Mouse (Mus musculus) liver, embryonic 15.5 days (tissue): ENCODE results near the gene Rexo4. TPM values are rescaled to one million over a fixed set of nuclear protein-coding genes. Genes with fewer than 3 reads are reported as not detected.

Source experiments
- ATAC-seq: fragments of 200-750 bp; cut with Nextera tagmentation; 2 replicates; pipeline ENCODE4 v1.8.0; 2017; ENCODE audit warnings: moderate number of reproducible peaks, mild to moderate bottlenecking, moderate library complexity; ENCODE audit not compliant: insufficient read depth
- H3K27ac ChIP-seq: fragments of 300-500 bp; sonication (generic); replicated peaks from 2 replicates; pipeline ENCODE4 v1.5.1; 2015; ENCODE audit warnings: mild to moderate bottlenecking, inconsistent platforms
- H3K27me3 ChIP-seq: fragments of 300-500 bp; sonication (generic); 2 replicates; pipeline ENCODE4 v1.6.1; 2015; ENCODE audit warnings: mild to moderate bottlenecking, inconsistent platforms
- H3K36me3 ChIP-seq: fragments of 300-500 bp; sonication (generic); replicated peaks from 2 replicates; pipeline ENCODE4 v1.6.1; 2015; ENCODE audit warnings: moderate library complexity, mild to moderate bottlenecking, inconsistent platforms
- H3K4me1 ChIP-seq: fragments of 300-500 bp; sonication (generic); replicated peaks from 2 replicates; pipeline ENCODE4 v1.6.1; 2015; ENCODE audit warnings: inconsistent platforms
- H3K4me2 ChIP-seq: fragments of 300-500 bp; sonication (generic); 2 replicates; pipeline ENCODE4 v1.6.1; 2015; ENCODE audit warnings: moderate library complexity, mild to moderate bottlenecking, inconsistent platforms
- H3K4me3 ChIP-seq: fragments of 300-500 bp; sonication (generic); replicated peaks from 2 replicates; pipeline ENCODE4 v1.5.1; 2015; ENCODE audit warnings: mild to moderate bottlenecking, inconsistent platforms
- H3K9ac ChIP-seq: fragments of 300-500 bp; sonication (generic); 2 replicates; pipeline ENCODE4 v1.6.1; 2015; ENCODE audit warnings: moderate library complexity, mild to moderate bottlenecking, inconsistent platforms
- H3K9me3 ChIP-seq: fragments of 300-500 bp; sonication (generic); replicated peaks from 2 replicates; pipeline ENCODE4 v1.6.1; 2016; ENCODE audit warnings: inconsistent platforms
- WGBS: fragments of 180-500 bp; shearing (Covaris S2); methylation state at CpG from one replicate; pipeline ENCODE4 v1.1.7; 2015; ENCODE audit warnings: mixed read lengths; ENCODE audit not compliant: insufficient replicate concordance; 5-methylcytosine and 5-hydroxymethylcytosine counted together
- polyA plus RNA-seq: library from polyadenylated mRNA; unstranded; fragments of >200 nt; fragmentation: Nextera tagmentation; extraction: Ambion mirVana; gene quantifications from 2 replicates; pipeline ENCODE4 v1.2.1, GENCODE M21; 2015

The Rexo4 gene
- polyA plus RNA-seq, 1 experiment from 2014 or later: 19.9 TPM

GRCm38 (mm10) chr2:26908710-26909386, 55.3 kb downstream of the Rexo4 start:
- WGBS: 62% methylated on average over 18 of the region's 18 CpGs
- H3K9ac ChIP-seq: peak overlapping the region; percentile 80
- no peaks in the 10 kb centered on the region for H3K27me3 ChIP-seq
- no peaks in the 10 kb centered on the region for H3K9me3 ChIP-seq
- H3K36me3 ChIP-seq: peaks cover 75% of the 10 kb centered on the region
- no peak for ATAC-seq
- peak overlapping the region; percentile 86; the same call in 1 of the 2 replicates for H3K27ac ChIP-seq
- peaks cover 59% of the 10 kb centered on the region for H3K4me1 ChIP-seq
- peak overlapping the region; percentile 82 for H3K4me2 ChIP-seq
- H3K4me3 ChIP-seq: peak overlapping the region; percentile 77

GRCm38 (mm10) chr2:26907109-26907508, 57.1 kb downstream of the Rexo4 start:
- peaks cover 58% of the 10 kb centered on the region for H3K36me3 ChIP-seq
- WGBS: 57% methylated on average over 4 of the region's 4 CpGs
- ATAC-seq: no peak
- no peak overlapping the region for H3K27ac ChIP-seq
- no peaks in the 10 kb centered on the region for H3K27me3 ChIP-seq
- no peak overlapping the region for H3K4me3 ChIP-seq
- no peak overlapping the region for H3K9ac ChIP-seq
- H3K4me1 ChIP-seq: peaks cover 56% of the 10 kb centered on the region
- H3K4me2 ChIP-seq: no peak overlapping the region
- no peaks in the 10 kb centered on the region for H3K9me3 ChIP-seq

GRCm38 (mm10) chr2:26906431-26906830, 57.8 kb downstream of the Rexo4 start:
- H3K4me1 ChIP-seq: peaks cover 56% of the 10 kb centered on the region
- no peak overlapping the region for H3K4me3 ChIP-seq
- H3K36me3 ChIP-seq: peaks cover 51% of the 10 kb centered on the region
- WGBS: 80% methylated on average over 3 of the region's 3 CpGs
- ATAC-seq: no peak
- H3K27ac ChIP-seq: no peak overlapping the region
- H3K9ac ChIP-seq: no peak overlapping the region
- H3K9me3 ChIP-seq: no peaks in the 10 kb centered on the region
- H3K4me2 ChIP-seq: no peak overlapping the region
- no peaks in the 10 kb centered on the region for H3K27me3 ChIP-seq

- H3K27ac ChIP-seq: no peak overlapping the region
- peaks cover 47% of the 10 kb centered on the region for H3K36me3 ChIP-seq
- H3K4me3 ChIP-seq: no peak overlapping the region
- no peak for ATAC-seq
- no peak overlapping the region for H3K9ac ChIP-seq
- H3K27me3 ChIP-seq: no peaks in the 10 kb centered on the region
- H3K4me2 ChIP-seq: no peak overlapping the region
- peaks cover 60% of the 10 kb centered on the region for H3K4me1 ChIP-seq
- H3K9me3 ChIP-seq: no peaks in the 10 kb centered on the region
- 84% methylated on average over 2 of the region's 2 CpGs for WGBS
Measured at GRCm38 (mm10) chr2:26905936-26906335, 58.2 kb downstream of the Rexo4 start.

Other genes starting within 250 kb of the Rexo4 start
- gene Abo, start 99.4 kb downstream of the Rexo4 start, polyA plus RNA-seq: not detected in 2 replicates
- gene Surf6, start 61.5 kb downstream of the Rexo4 start, polyA plus RNA-seq: 9.9 and 10.8 TPM in 2 replicates
- 19.0 TPM in 2 replicates for gene Med22, start 53.7 kb downstream of the Rexo4 start, polyA plus RNA-seq
- gene Rpl7a, start 53.6 kb downstream of the Rexo4 start, polyA plus RNA-seq: 341 and 352 TPM in 2 replicates
- 19.0 and 21.4 TPM in 2 replicates for gene Surf2, start 48.0 kb downstream of the Rexo4 start, polyA plus RNA-seq
- gene Surf1, start 47.9 kb downstream of the Rexo4 start, polyA plus RNA-seq: 33.3 and 33.8 TPM in 2 replicates
- 118 and 129 TPM in 2 replicates for gene Surf4, start 30.5 kb downstream of the Rexo4 start, polyA plus RNA-seq
- 0.06 and 0.08 TPM in 2 replicates for gene Stkld1, start 30.3 kb downstream of the Rexo4 start, polyA plus RNA-seq
- gene Adamts13, start 9.0 kb upstream of the Rexo4 start, polyA plus RNA-seq: 1.6 and 2.0 TPM in 2 replicates
- 13.2 and 15.0 TPM in 2 replicates for gene Cacfd1, start 45.5 kb upstream of the Rexo4 start, polyA plus RNA-seq
- 0.28 and 0.29 TPM in 2 replicates for gene Slc2a6, start 63.6 kb upstream of the Rexo4 start, polyA plus RNA-seq
- gene Mymk, start 107.8 kb upstream of the Rexo4 start, polyA plus RNA-seq: 1.9 and 2.5 TPM in 2 replicates
- 0.32 and 0.48 TPM in 2 replicates for gene Adamtsl2, start 115.0 kb upstream of the Rexo4 start, polyA plus RNA-seq
- not detected in 2 replicates for gene Fam163b, start 178.1 kb upstream of the Rexo4 start, polyA plus RNA-seq
- 0.07 TPM in 2 replicates for gene Dbh, start 200.8 kb upstream of the Rexo4 start, polyA plus RNA-seq